Mouse (Mus musculus) liver, embryonic 13.5 days (tissue): ENCODE results near the gene Lmx1a. TPM values are rescaled to one million over a fixed set of nuclear protein-coding genes. Genes with fewer than 3 reads are reported as not detected.

ENCODE experiments used
- ATAC-seq: fragments of 200-750 bp; cut with Nextera tagmentation; 2 replicates; pipeline ENCODE4 v1.8.0; 2017; ENCODE audit warnings: low read depth, mild to moderate bottlenecking, moderate number of reproducible peaks, moderate library complexity
- DNase-seq: peaks from one replicate; pipeline ENCODE4 v3.0.0; 2022
- H3K27ac ChIP-seq: fragments of 300-500 bp; sonication (generic); 2 replicates; pipeline ENCODE4 v1.5.1; 2015; ENCODE audit warnings: moderate library complexity, mild to moderate bottlenecking, inconsistent platforms
- H3K27me3 ChIP-seq: fragments of 300-500 bp; sonication (generic); 2 replicates; pipeline ENCODE4 v1.6.1; 2015; ENCODE audit warnings: mild to moderate bottlenecking, inconsistent platforms
- H3K36me3 ChIP-seq: fragments of 300-500 bp; sonication (generic); 2 replicates; pipeline ENCODE4 v1.6.1; 2015; ENCODE audit warnings: mild to moderate bottlenecking, inconsistent platforms
- H3K4me1 ChIP-seq: fragments of 300-500 bp; sonication (generic); replicated peaks from 2 replicates; pipeline ENCODE4 v1.6.1; 2015; ENCODE audit warnings: inconsistent platforms
- H3K4me2 ChIP-seq: fragments of 300-500 bp; sonication (generic); 2 replicates; pipeline ENCODE4 v1.6.1; 2015; ENCODE audit warnings: inconsistent platforms, mild to moderate bottlenecking, moderate library complexity
- H3K4me3 ChIP-seq: fragments of 300-500 bp; sonication (generic); replicated peaks from 2 replicates; pipeline ENCODE4 v1.5.1; 2015; ENCODE audit warnings: mild to moderate bottlenecking, inconsistent platforms
- H3K9ac ChIP-seq: fragments of 300-500 bp; sonication (generic); 2 replicates; pipeline ENCODE4 v1.6.1; 2015; ENCODE audit warnings: mild to moderate bottlenecking, inconsistent platforms
- H3K9me3 ChIP-seq: fragments of 300-500 bp; sonication (generic); replicated peaks from 2 replicates; pipeline ENCODE4 v1.6.1; 2016; ENCODE audit warnings: inconsistent platforms
- WGBS: fragments of 180-500 bp; shearing (Covaris S2); methylation state at CpG from one replicate; pipeline ENCODE4 v1.1.7; 2015; ENCODE audit not compliant: insufficient replicate concordance; 5-methylcytosine and 5-hydroxymethylcytosine counted together
- polyA plus RNA-seq: library from polyadenylated mRNA; unstranded; fragments of >200 nt; fragmentation: Nextera tagmentation; extraction: Ambion mirVana; gene quantifications from 2 replicates; pipeline ENCODE4 v1.2.1, GENCODE M21; 2015

Gene Lmx1a
- polyA plus RNA-seq, 1 experiment from 2014 or later, result 0.35 TPM

- peaks cover 3% of the 10 kb centered on the region for H3K4me1 ChIP-seq
- WGBS, result under 1% methylated on average over 8 of the region's 8 CpGs
- no peaks in the 10 kb centered on the region for H3K9me3 ChIP-seq
- no peak overlapping the region for H3K4me3 ChIP-seq
- peaks cover 74% of the 10 kb centered on the region for H3K27me3 ChIP-seq
- no peak overlapping the region for H3K9ac ChIP-seq
- no peak overlapping the region for H3K27ac ChIP-seq
- no peaks in the 10 kb centered on the region for H3K36me3 ChIP-seq
- no peak for DNase-seq
- ATAC-seq, result no peak
- H3K4me2 ChIP-seq, result no peak overlapping the region; the same call in 1 of the 2 replicates
Measured at GRCm38 (mm10) chr1:167688001-167688346, 1.1 kb upstream of the Lmx1a start.

GRCm38 (mm10) chr1:167688347-167689231, 448 bp upstream of the Lmx1a start:
- H3K4me1 ChIP-seq, result peaks cover 3% of the 10 kb centered on the region
- no peak overlapping the region for H3K9ac ChIP-seq
- ATAC-seq (no peak), DNase-seq (no peak)
- peak overlapping the region; percentile 37 for H3K4me3 ChIP-seq
- no peaks in the 10 kb centered on the region for H3K36me3 ChIP-seq
- 1% methylated on average over 85 of the region's 98 CpGs for WGBS
- H3K27me3 ChIP-seq, result peaks cover 80% of the 10 kb centered on the region
- H3K9me3 ChIP-seq, result no peaks in the 10 kb centered on the region
- H3K27ac ChIP-seq, result no peak overlapping the region
- H3K4me2 ChIP-seq, result peak overlapping the region; percentile 53

GRCm38 (mm10) chr1:167689262-167690137, 463 bp downstream of the Lmx1a start:
- DNase-seq (no peak), ATAC-seq (0 out of 2 replicates have a peak, but pooled peaks have one; percentile 10)
- 4% methylated on average over 36 of the region's 36 CpGs for WGBS
- Histone ChIP-seq H3K27me3 (peaks cover 87% of the 10 kb centered on the region), H3K36me3 (no peaks in the 10 kb centered on the region), H3K4me2 (peak overlapping the region; percentile 53), H3K9me3 (no peaks in the 10 kb centered on the region), H3K27ac (no peak overlapping the region), H3K4me1 (peaks cover 3% of the 10 kb centered on the region), H3K4me3 (peak overlapping the region; percentile 37), H3K9ac (no peak overlapping the region)

GRCm38 (mm10) chr1:167690138-167690710, 1.2 kb downstream of the Lmx1a start:
- Histone ChIP-seq H3K9me3 (no peaks in the 10 kb centered on the region), H3K27me3 (peaks cover 95% of the 10 kb centered on the region), H3K4me1 (peaks cover 3% of the 10 kb centered on the region), H3K4me3 (no peak overlapping the region), H3K36me3 (no peaks in the 10 kb centered on the region), H3K9ac (no peak overlapping the region), H3K27ac (no peak overlapping the region), H3K4me2 (no peak overlapping the region)
- 4% methylated on average over 17 of the region's 17 CpGs for WGBS
- no peak for ATAC-seq
- DNase-seq, result no peak

GRCm38 (mm10) chr1:167690716-167691550, 1.9 kb downstream of the Lmx1a start:
- 5% methylated on average over 21 of the region's 21 CpGs for WGBS
- no peak overlapping the region for H3K4me2 ChIP-seq
- H3K27ac ChIP-seq, result no peak overlapping the region
- peaks cover 3% of the 10 kb centered on the region for H3K4me1 ChIP-seq
- H3K9ac ChIP-seq, result no peak overlapping the region
- ATAC-seq, result no peak
- no peaks in the 10 kb centered on the region for H3K9me3 ChIP-seq
- H3K36me3 ChIP-seq, result no peaks in the 10 kb centered on the region
- peaks cover 97% of the 10 kb centered on the region for H3K27me3 ChIP-seq
- DNase-seq, result no peak
- no peak overlapping the region for H3K4me3 ChIP-seq

GRCm38 (mm10) chr1:167691911-167692682, 3.1 kb downstream of the Lmx1a start:
- 2% methylated on average over 44 of the region's 44 CpGs for WGBS
- Histone ChIP-seq H3K36me3 (no peaks in the 10 kb centered on the region), H3K4me1 (peaks cover 3% of the 10 kb centered on the region), H3K9me3 (no peaks in the 10 kb centered on the region), H3K27me3 (peaks cover 95% of the 10 kb centered on the region), H3K9ac (no peak overlapping the region), H3K4me3 (no peak overlapping the region; the same call in 1 of the 2 replicates), H3K4me2 (no peak overlapping the region), H3K27ac (no peak overlapping the region)
- DNase-seq (no peak), ATAC-seq (no peak)

- Histone ChIP-seq H3K9ac (no peak overlapping the region), H3K27me3 (peaks cover 89% of the 10 kb centered on the region), H3K4me3 (no peak overlapping the region), H3K36me3 (no peaks in the 10 kb centered on the region), H3K4me1 (peaks cover 3% of the 10 kb centered on the region), H3K27ac (no peak overlapping the region), H3K4me2 (no peak overlapping the region), H3K9me3 (no peaks in the 10 kb centered on the region)
- no peak for ATAC-seq
- WGBS, result under 1% methylated on average over 7 of the region's 7 CpGs
- no peak for DNase-seq
Measured at GRCm38 (mm10) chr1:167692683-167693045, 3.6 kb downstream of the Lmx1a start.

GRCm38 (mm10) chr1:167693499-167694240, 4.6 kb downstream of the Lmx1a start:
- DNase-seq (no peak), ATAC-seq (no peak)
- peaks cover 79% of the 10 kb centered on the region for H3K27me3 ChIP-seq
- WGBS, result 5% methylated on average over 9 of the region's 9 CpGs
- no peak overlapping the region for H3K4me3 ChIP-seq
- no peaks in the 10 kb centered on the region for H3K9me3 ChIP-seq
- H3K4me2 ChIP-seq, result no peak overlapping the region
- H3K27ac ChIP-seq, result no peak overlapping the region
- no peak overlapping the region for H3K9ac ChIP-seq
- no peaks in the 10 kb centered on the region for H3K36me3 ChIP-seq
- H3K4me1 ChIP-seq, result peaks cover 3% of the 10 kb centered on the region; the same call in 1 of the 2 replicates

GRCm38 (mm10) chr1:167694731-167695130, 5.7 kb downstream of the Lmx1a start:
- H3K27ac ChIP-seq, result no peak overlapping the region
- no peaks in the 10 kb centered on the region for H3K9me3 ChIP-seq
- no peak overlapping the region for H3K4me3 ChIP-seq
- DNase-seq, result no peak
- peaks cover 68% of the 10 kb centered on the region for H3K27me3 ChIP-seq
- H3K36me3 ChIP-seq, result no peaks in the 10 kb centered on the region
- no peak overlapping the region for H3K9ac ChIP-seq
- H3K4me2 ChIP-seq, result no peak overlapping the region
- ATAC-seq, result no peak
- H3K4me1 ChIP-seq, result no peaks in the 10 kb centered on the region
- 16% methylated on average over 3 of the region's 3 CpGs for WGBS
